Mouse (Mus musculus) frontal cortex, adult 2 months (tissue): Measurements from ENCODE around the gene Msmo1. TPM values are rescaled to one million over a fixed set of nuclear protein-coding genes. Genes with fewer than 3 reads are reported as not detected.
A peak's percentile ranks its signal among the peaks of the same experiment; 100 is the strongest.

ENCODE experiments used
- DNase-seq, 2 experiments: peaks; one replicate each; pipeline ENCODE4 v3.0.0; 2022; ENCODE audit warnings: low spot score in 1 of 2; ENCODE audit errors: extremely low spot score in 1 of 2
- polyA plus RNA-seq: library from polyadenylated mRNA; depleted of rRNA; stranded (reverse); fragments of >200 nt; gene quantifications from 2 replicates; pipeline ENCODE4 v1.2.3, GENCODE M21; 2012; rRNA removed

The Msmo1 gene
- polyA plus RNA-seq, 1 experiment: 92.8 TPM

- no peak for DNase-seq
Observed at GRCm38 (mm10) chr8:64717868-64718267, 15.7 kb downstream of the Msmo1 start.

GRCm38 (mm10) chr8:64712499-64712898, 21.1 kb downstream of the Msmo1 start:
- no peak for DNase-seq

GRCm38 (mm10) chr8:64711544-64711943, 22.0 kb downstream of the Msmo1 start:
- DNase-seq: no peak

- DNase-seq: no peak
Observed at GRCm38 (mm10) chr8:64707481-64707880, 26.1 kb downstream of the Msmo1 start.

GRCm38 (mm10) chr8:64703191-64703590, 30.4 kb downstream of the Msmo1 start:
- no peak for DNase-seq

GRCm38 (mm10) chr8:64692651-64693201, 40.9 kb downstream of the Msmo1 start, which contains the start of gene Cpe:
Gene Cpe, minus strand, starts transcription at chr8:64693054.
- DNase-seq: peak; percentile 76 to 91

- DNase-seq: peak in 1 of 2 experiments; percentile 43
Observed at GRCm38 (mm10) chr8:64691591-64692401, 41.8 kb downstream of the Msmo1 start.

GRCm38 (mm10) chr8:64690845-64691244, 42.7 kb downstream of the Msmo1 start:
- DNase-seq: no peak

- DNase-seq: no peak
Observed at GRCm38 (mm10) chr8:64690306-64690705, 43.3 kb downstream of the Msmo1 start.

GRCm38 (mm10) chr8:64688741-64689140, 44.9 kb downstream of the Msmo1 start:
- DNase-seq: no peak

GRCm38 (mm10) chr8:64688161-64688560, 45.4 kb downstream of the Msmo1 start:
- no peak for DNase-seq

- no peak for DNase-seq
Observed at GRCm38 (mm10) chr8:64682501-64682900, 51.1 kb downstream of the Msmo1 start.

- DNase-seq: no peak
Observed at GRCm38 (mm10) chr8:64676381-64676780, 57.2 kb downstream of the Msmo1 start.

- no peak for DNase-seq
Observed at GRCm38 (mm10) chr8:64674951-64675585, 58.5 kb downstream of the Msmo1 start.

GRCm38 (mm10) chr8:64672920-64673319, 60.7 kb downstream of the Msmo1 start:
- no peak for DNase-seq

GRCm38 (mm10) chr8:64671937-64672336, 61.7 kb downstream of the Msmo1 start:
- DNase-seq: no peak

Other genes with a start within 250 kb of the Msmo1 start
- 1,706 and 1,914 TPM in 2 replicates for gene Cpe, start 40.7 kb downstream of the Msmo1 start, polyA plus RNA-seq
- 107 and 113 TPM in 2 replicates for gene Klhl2, start 116.2 kb upstream of the Msmo1 start, polyA plus RNA-seq
- gene Tmem192, start 213.4 kb upstream of the Msmo1 start, polyA plus RNA-seq: 26.3 and 31.2 TPM in 2 replicates